Mouse (Mus musculus) embryonic fibroblast, embryonic 13.5 days (primary cell): ENCODE results near the gene Prss41.

ENCODE experiments used
- CTCF ChIP-seq: IDR thresholded peaks from 2 replicates; pipeline ENCODE4 v1.5.1; 2011; ENCODE audit warnings: mild to moderate bottlenecking, control low read depth, low read length, moderate library complexity, borderline replicate concordance; ENCODE audit not compliant: insufficient read depth
- POLR2A ChIP-seq: IDR thresholded peaks from 2 replicates; pipeline ENCODE4 v1.6.1; 2011; ENCODE audit warnings: low read depth, mild to moderate bottlenecking, control low read depth, low read length, moderate library complexity

- no peak for TF ChIP-seq CTCF
- TF ChIP-seq POLR2A = no peak
Observed at GRCm38 (mm10) chr17:23868513-23868912, 24.5 kb upstream of the Prss41 start.
